Mouse (Mus musculus) MEL (cell line): ENCODE measurements around the gene Btn1a1. TPM values are rescaled to one million over a fixed set of nuclear protein-coding genes. Genes with fewer than 3 reads are reported as not detected.
A peak's percentile ranks its signal among the peaks of the same experiment; 100 is the strongest.

Experiments
- DNase-seq: peaks from one replicate; pipeline ENCODE4 v3.0.0; 2011; ENCODE audit warnings: low read depth, low spot score
- H3K27ac ChIP-seq: 2 replicates; pipeline ENCODE4 v1.5.1; 2012; ENCODE audit warnings: low read depth, mild to moderate bottlenecking, control low read depth, low read length, moderate library complexity; ENCODE audit not compliant: control insufficient read depth
- H3K27me3 ChIP-seq, 2 experiments: fragments of 150-350 bp in 1 of 2; sonication (generic) in 1 of 2; 2 replicates each; pipeline ENCODE4 v1.6.1; 2012; ENCODE audit warnings: low read length in 2 of 2, mild to moderate bottlenecking in 2 of 2, improper control_type of control experiment in 1 of 2, moderate library complexity in 1 of 2; ENCODE audit not compliant: insufficient read depth in 2 of 2, control insufficient read depth in 1 of 2
- H3K36me3 ChIP-seq, 2 experiments: 2 replicates each; pipeline ENCODE4 v1.6.1; 2012 to 2014; ENCODE audit warnings: low read length in 2 of 2, improper control_type of control experiment in 1 of 2, inconsistent platforms in 1 of 2, mild to moderate bottlenecking in 1 of 2; ENCODE audit not compliant: insufficient read depth in 2 of 2, control insufficient read depth in 1 of 2
- H3K4me1 ChIP-seq, 2 experiments: fragments of 150-350 bp in 1 of 2; sonication (generic) in 1 of 2; 2 replicates each; pipeline ENCODE4 v1.6.1; 2012; ENCODE audit warnings: low read length in 2 of 2, improper control_type of control experiment in 1 of 2, mild to moderate bottlenecking in 1 of 2; ENCODE audit not compliant: insufficient read depth in 2 of 2, control insufficient read depth in 1 of 2
- H3K4me3 ChIP-seq, 2 experiments: fragments of 150-350 bp in 1 of 2; sonication (generic) in 1 of 2; 2 replicates each; pipeline ENCODE4 v1.5.1; 2012; ENCODE audit warnings: low read depth in 2 of 2, low read length in 2 of 2, mild to moderate bottlenecking in 2 of 2, moderate library complexity in 2 of 2, control low read depth in 1 of 2, improper control_type of control experiment in 1 of 2; ENCODE audit not compliant: control insufficient read depth in 1 of 2, insufficient read depth in 1 of 2
- H3K79me2 ChIP-seq: 2 replicates; pipeline ENCODE4 v1.6.1; 2012; ENCODE audit warnings: mild to moderate bottlenecking, low read length, moderate library complexity; ENCODE audit not compliant: control insufficient read depth, poor library complexity, insufficient read depth
- H3K9ac ChIP-seq: 2 replicates; pipeline ENCODE4 v1.6.1; 2012; ENCODE audit warnings: low read depth, mild to moderate bottlenecking, control low read depth, low read length, moderate library complexity; ENCODE audit not compliant: control insufficient read depth, poor library complexity, severe bottlenecking
- H3K9me3 ChIP-seq: fragments of 150-350 bp; sonication (generic); replicated peaks from 2 replicates; pipeline ENCODE4 v1.6.1; 2012; ENCODE audit warnings: mild to moderate bottlenecking, low read length, improper control_type of control experiment, moderate library complexity; ENCODE audit not compliant: insufficient read depth
- BHLHE40 ChIP-seq: IDR thresholded peaks from 2 replicates; pipeline ENCODE4 v1.6.1; 2012; ENCODE audit warnings: low read depth, mild to moderate bottlenecking, inconsistent platforms, low read length, improper control_type of control experiment, borderline replicate concordance
- GATA1 ChIP-seq: IDR thresholded peaks from 2 replicates; pipeline ENCODE4 v1.6.1; 2011; ENCODE audit warnings: low read depth, low read length, improper control_type of control experiment
- MYC ChIP-seq: IDR thresholded peaks from 2 replicates; pipeline ENCODE4 v1.6.1; 2011; ENCODE audit warnings: low read depth, mild to moderate bottlenecking, low read length, improper control_type of control experiment, moderate library complexity
- POLR2AphosphoS2 ChIP-seq: IDR thresholded peaks from 2 replicates; pipeline ENCODE4 v1.6.1; 2011; ENCODE audit warnings: low read length, improper control_type of control experiment
- POLR2AphosphoS5 ChIP-seq: IDR thresholded peaks from 2 replicates; pipeline ENCODE4 v1.6.1; 2012; ENCODE audit warnings: low read depth, borderline replicate concordance, mild to moderate bottlenecking, inconsistent platforms, low read length, moderate library complexity, mixed read lengths
- TAL1 ChIP-seq: IDR thresholded peaks from 2 replicates; pipeline ENCODE4 v1.6.1; 2012; ENCODE audit warnings: mild to moderate bottlenecking, inconsistent platforms, low read length, moderate library complexity, mixed read lengths
- TBP ChIP-seq: IDR thresholded peaks from 2 replicates; pipeline ENCODE4 v1.8.0; 2011; ENCODE audit warnings: low read depth, low read length, improper control_type of control experiment
- ZKSCAN1 ChIP-seq: IDR thresholded peaks from 2 replicates; pipeline ENCODE4 v1.6.1; 2012; ENCODE audit warnings: low read depth, mild to moderate bottlenecking, inconsistent platforms, low read length, improper control_type of control experiment, moderate library complexity
- polyA plus RNA-seq, 2 experiments: library from polyadenylated mRNA; stranded (reverse) in 1 of 2; unstranded in 1 of 2; fragments of >175 nt in 1 of 2; fragments of >200 nt in 1 of 2; gene quantifications; 2 replicates each; pipeline versions ENCODE4 v1.2.1 to v1.2.4; 2012; ENCODE audit warnings: low replicate concordance in 2 of 2, low read depth in 1 of 2; ENCODE audit not compliant: insufficient read length in 2 of 2, insufficient read depth in 1 of 2, missing spikeins in 1 of 2
- total RNA-seq: library from RNA; depleted of rRNA; stranded (reverse); fragments of 300-350 nt; gene quantifications from 2 replicates; pipeline ENCODE4 v1.2.3, GENCODE M21; 2012

The Btn1a1 gene
- total and polyA plus RNA-seq, 3 experiments: 0.25 TPM; not detected in 2

GRCm38 (mm10) chr13:23502031-23502567 lies 36.4 kb upstream of the Btn1a1 start:
- H3K4me3 ChIP-seq: peak overlapping the region; percentile 62 to 66
- H3K9ac ChIP-seq: peak overlapping the region; percentile 53
- H3K9me3 ChIP-seq: no peaks in the 10 kb centered on the region
- TF ChIP-seq POLR2AphosphoS2 (no peak), ZKSCAN1 (no peak), MYC (no peak), TAL1 (no peak), TBP (0 out of 2 replicates have a peak, but pooled peaks have one; percentile 38)
- peak overlapping the region; percentile 21; the same call in 1 of the 2 replicates for H3K27ac ChIP-seq
- DNase-seq: peak; percentile 78
- H3K4me1 ChIP-seq: peaks cover 0 to 12% of the 10 kb centered on the region in 2 experiments; a peak in 1 of 4 replicates
- no peaks in the 10 kb centered on the region for H3K27me3 ChIP-seq
- H3K36me3 ChIP-seq: peaks cover 0 to 17% of the 10 kb centered on the region in 2 experiments; a peak in 2 of 4 replicates
- H3K79me2 ChIP-seq: no peaks in the 10 kb centered on the region

- H3K27ac ChIP-seq: no peak overlapping the region
- H3K27me3 ChIP-seq: no peaks in the 10 kb centered on the region
- H3K9me3 ChIP-seq: no peaks in the 10 kb centered on the region
- no peaks in the 10 kb centered on the region for H3K79me2 ChIP-seq
- H3K9ac ChIP-seq: peak overlapping the region; percentile 53
- peaks cover 0 to 13% of the 10 kb centered on the region in 2 experiments; a peak in 1 of 4 replicates for H3K4me1 ChIP-seq
- peak; percentile 61 for DNase-seq
- TF ChIP-seq BHLHE40 (no peak), TBP (peak; percentile 2; the same call in 1 of the 2 replicates)
- H3K4me3 ChIP-seq: peak overlapping the region; percentile 62 to 66
- H3K36me3 ChIP-seq: peaks cover 0 to 18% of the 10 kb centered on the region in 2 experiments; a peak in 2 of 4 replicates
Observed at GRCm38 (mm10) chr13:23501511-23501910, 35.8 kb upstream of the Btn1a1 start.

- Histone ChIP-seq H3K27me3 (no peaks in the 10 kb centered on the region), H3K27ac (no peak overlapping the region), H3K9ac (peak overlapping the region; percentile 53; the same call in 1 of the 2 replicates), H3K4me1 (peaks cover 0 to 13% of the 10 kb centered on the region in 2 experiments; a peak in 1 of 4 replicates), H3K36me3 (peaks cover 0 to 18% of the 10 kb centered on the region in 2 experiments; a peak in 2 of 4 replicates), H3K4me3 (peak overlapping the region in 1 of 2 experiments; percentile 66; a peak in 2 of 4 replicates), H3K9me3 (no peaks in the 10 kb centered on the region), H3K79me2 (no peaks in the 10 kb centered on the region)
- peak; percentile 88 for DNase-seq
- TF ChIP-seq TBP (peak; percentile 99), POLR2AphosphoS5 (no peak), GATA1 (peak; percentile 62)
Observed at GRCm38 (mm10) chr13:23500424-23501200, 34.9 kb upstream of the Btn1a1 start.
